Mouse (Mus musculus) heart, adult 2 months (tissue): Measurements from ENCODE around the gene Tbc1d9.

Experiments used
- CTCF ChIP-seq: fragments of 200-600 bp; IDR thresholded peaks from 2 replicates; pipeline ENCODE4 v1.8.1; 2022; ENCODE audit warnings: antibody characterized with exemption, mild to moderate bottlenecking, moderate library complexity
- EP300 ChIP-seq: fragments of 200-500 bp; IDR thresholded peaks from 2 replicates; pipeline ENCODE4 v1.6.1; 2011; ENCODE audit warnings: low read depth, low read length, control low read depth; ENCODE audit not compliant: insufficient read depth

DNA sequence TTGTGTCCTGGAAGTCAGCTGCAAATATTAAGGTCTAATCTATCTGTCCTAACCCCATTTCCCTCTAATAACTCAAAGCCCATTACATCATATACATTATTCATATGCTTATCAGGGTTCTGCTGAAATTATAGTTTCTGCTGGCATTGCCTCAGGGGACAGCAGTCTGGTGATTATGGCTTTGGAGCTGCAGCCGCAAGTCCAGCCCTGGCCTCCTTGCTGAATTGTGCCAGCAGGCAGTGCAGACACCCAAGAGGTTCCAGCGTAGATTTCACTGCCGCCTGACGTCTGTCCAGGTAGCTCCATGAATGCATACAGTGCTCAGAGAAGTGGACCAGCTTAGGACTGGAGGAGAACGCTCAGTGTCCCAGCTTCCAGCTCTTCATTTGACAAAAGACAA is 17.6 kb downstream of the Tbc1d9 start:
- no peak for TF ChIP-seq CTCF
- no peak for TF ChIP-seq EP300
